ENCODE assay signal across 9 mouse cellular contexts in genomic region chr5:136810539-136811374, GRCm38 (mm10).
DNase-seq lines count a peak whose midpoint lies in the region; ATAC-seq lines count a peak whose summit lies in the region.
"Had no signal": no experiment of that assay in that cellular context is flagged by ENCODE, and none has a peak within 500 bp of the region (broad histone marks: within the 10 kb centered on the region; RNA-seq: fewer than 3 reads in every experiment).

No protein-coding gene starts in this region.

- H3K36me3 ChIP-seq in hindbrain, embryonic 10.5 days, result no peaks in the 10 kb centered on the region
- H3K36me3 ChIP-seq in hindbrain, embryonic 14.5 days (replicated peaks; ENCODE audit: control insufficient read depth, insufficient read depth), result no peaks in the 10 kb centered on the region
- no peaks in the 10 kb centered on the region for H3K36me3 ChIP-seq in hindbrain, embryonic 13.5 days
- no peaks in the 10 kb centered on the region for H3K36me3 ChIP-seq in midbrain, embryonic 13.5 days
- H3K36me3 ChIP-seq: G1E had no signal

- no peak overlapping the region; the same call in 1 of the 2 replicates for H3K4me2 ChIP-seq in hindbrain, embryonic 14.5 days (replicated peaks)
- H3K4me2 ChIP-seq in hindbrain, embryonic 13.5 days, result no peak overlapping the region
- 0 out of 2 replicates have a peak overlapping the region, but pooled peaks have one; percentile 13 for H3K4me2 ChIP-seq in midbrain, embryonic 13.5 days (replicated peaks)

- DNase-seq in hindbrain, embryonic 10.5 days (ENCODE audit: low spot score), result peak; percentile 45
- no peak for DNase-seq in hindbrain, embryonic 14.5 days (ENCODE audit: low spot score)
- peak; percentile 51 for DNase-seq in embryo, embryonic 9.5 days (ENCODE audit: extremely low spot score)
- DNase-seq in thymus, postnatal 25 days, result no peak
- DNase-seq in spleen, adult 18-20 months, result no peak

- H3K9me3 ChIP-seq in hindbrain, embryonic 10.5 days, result peaks cover 6% of the 10 kb centered on the region
- H3K9me3 ChIP-seq in hindbrain, embryonic 14.5 days (ENCODE audit: control insufficient read depth, low read length), result 0 out of 2 replicates have a peak, but pooled peaks cover 6% of the 10 kb centered on the region
- H3K9me3 ChIP-seq in hindbrain, embryonic 13.5 days, result peaks cover 5% of the 10 kb centered on the region; the same call in 1 of the 2 replicates
- H3K9me3 ChIP-seq in midbrain, embryonic 13.5 days, result 0 out of 2 replicates have a peak, but pooled peaks cover 12% of the 10 kb centered on the region
- H3K9me3 ChIP-seq: G1E had no signal

- no peak for ATAC-seq in hindbrain, embryonic 14.5 days (ENCODE audit: low FRiP score)
- no peak for ATAC-seq in hindbrain, embryonic 13.5 days (ENCODE audit: low FRiP score)
- no peak for ATAC-seq in midbrain, embryonic 13.5 days
- no peak for ATAC-seq in erythroid progenitor cell, adult 5-6 weeks (replicated peaks; ENCODE audit: low FRiP score, poor library complexity, severe bottlenecking)

- 64% methylated on average over 30 of the region's 30 CpGs for WGBS in hindbrain, embryonic 10.5 days
- WGBS in hindbrain, embryonic 14.5 days, result 63% methylated on average over 30 of the region's 30 CpGs
- 66% methylated on average over 30 of the region's 30 CpGs for WGBS in hindbrain, embryonic 13.5 days
- WGBS in midbrain, embryonic 13.5 days, result 72% methylated on average over 30 of the region's 30 CpGs

- H3K4me3 ChIP-seq in hindbrain, embryonic 10.5 days, result no peak overlapping the region
- H3K4me3 ChIP-seq in hindbrain, embryonic 14.5 days (replicated peaks; ENCODE audit: low read length), result no peak overlapping the region
- H3K4me3 ChIP-seq in hindbrain, embryonic 13.5 days, result no peak overlapping the region
- H3K4me3 ChIP-seq in midbrain, embryonic 13.5 days (replicated peaks), result no peak overlapping the region

- H3K9ac ChIP-seq in hindbrain, embryonic 14.5 days, result no peak overlapping the region
- H3K9ac ChIP-seq in hindbrain, embryonic 13.5 days, result no peak overlapping the region
- no peak overlapping the region for H3K9ac ChIP-seq in midbrain, embryonic 13.5 days (replicated peaks)

- H3K27ac ChIP-seq in hindbrain, embryonic 10.5 days, result peak overlapping the region; percentile 70
- no peak overlapping the region for H3K27ac ChIP-seq in hindbrain, embryonic 14.5 days
- peak overlapping the region; percentile 12; the same call in 1 of the 2 replicates for H3K27ac ChIP-seq in hindbrain, embryonic 13.5 days
- H3K27ac ChIP-seq in midbrain, embryonic 13.5 days, result no peak overlapping the region

- peaks cover 7% of the 10 kb centered on the region for H3K4me1 ChIP-seq in hindbrain, embryonic 10.5 days (replicated peaks)
- H3K4me1 ChIP-seq in hindbrain, embryonic 14.5 days (replicated peaks; ENCODE audit: control insufficient read depth, insufficient read depth, low read length), result no peaks in the 10 kb centered on the region
- peaks cover 6% of the 10 kb centered on the region; the same call in 1 of the 2 replicates for H3K4me1 ChIP-seq in hindbrain, embryonic 13.5 days (replicated peaks)
- H3K4me1 ChIP-seq in midbrain, embryonic 13.5 days (replicated peaks), result 0 out of 2 replicates have a peak, but pooled peaks cover 7% of the 10 kb centered on the region

- H3K27me3 ChIP-seq in hindbrain, embryonic 10.5 days (ENCODE audit: insufficient read depth, poor library complexity, severe bottlenecking), result no peaks in the 10 kb centered on the region
- no peaks in the 10 kb centered on the region for H3K27me3 ChIP-seq in hindbrain, embryonic 14.5 days (ENCODE audit: control insufficient read depth, insufficient read depth, low read length)
- H3K27me3 ChIP-seq in hindbrain, embryonic 13.5 days, result no peaks in the 10 kb centered on the region
- no peaks in the 10 kb centered on the region for H3K27me3 ChIP-seq in midbrain, embryonic 13.5 days

Comparison
In these comparisons a context has a peak if more than half of its experiments do, and no peak if none do; other contexts are left out.
1. DNase-seq: peak in hindbrain, embryonic 10.5 days (single experiment) and embryo, embryonic 9.5 days (single experiment); none in hindbrain, embryonic 14.5 days (single experiment), thymus, postnatal 25 days (single experiment) and spleen, adult 18-20 months (0 of 2).
2. H3K27ac ChIP-seq: peak in hindbrain, embryonic 10.5 days (single experiment) and hindbrain, embryonic 13.5 days (single experiment); none in hindbrain, embryonic 14.5 days (single experiment) and midbrain, embryonic 13.5 days (single experiment).